Mouse (Mus musculus): ENCODE results near the gene Ccsap.
A peak's percentile ranks its signal among the peaks of the same experiment; 100 is the strongest.

DNA sequence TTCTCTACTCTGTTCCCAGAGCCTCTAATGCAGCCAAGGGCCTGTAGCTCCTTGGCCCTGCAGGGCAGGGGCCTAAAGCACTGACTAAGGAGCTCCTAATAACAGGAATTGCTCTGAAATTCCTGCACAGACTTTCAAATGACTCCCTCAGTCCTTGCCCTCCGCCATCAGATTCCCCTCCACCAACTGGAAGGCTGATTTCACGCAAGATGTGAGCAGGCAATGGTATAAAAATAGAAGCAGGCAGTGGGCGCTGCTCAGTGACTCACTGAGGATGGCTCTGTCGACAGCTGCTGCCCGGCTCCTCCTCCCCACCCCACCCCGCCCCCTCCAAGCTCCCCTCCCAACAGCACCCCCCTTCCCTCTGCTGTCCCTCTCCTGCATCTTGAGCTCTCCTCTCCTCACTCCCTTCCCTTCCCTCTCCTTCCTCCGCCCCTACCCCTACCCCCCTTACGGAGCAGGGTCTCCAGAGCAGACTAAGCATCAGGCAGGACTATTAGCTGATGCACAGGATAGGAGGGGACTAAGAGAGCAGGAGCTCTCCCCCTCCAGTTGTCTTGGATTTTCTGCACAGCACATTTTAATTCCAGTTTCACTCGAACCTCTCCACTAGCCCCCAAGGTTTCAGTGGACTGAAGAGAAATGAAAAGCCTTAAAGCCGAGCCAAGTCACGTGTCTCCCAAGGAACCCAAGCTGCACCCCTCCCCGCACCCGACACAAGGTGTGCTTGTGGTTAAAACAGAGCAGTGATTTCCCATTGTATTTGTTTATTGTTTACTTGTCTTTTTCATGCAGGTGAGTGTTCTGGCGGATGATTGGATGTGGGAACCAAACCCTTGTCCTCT is 24.9 kb upstream of the Ccsap start:
- TF ChIP-seq POLR2A (IDR thresholded peaks at IDR 0.05; ENCODE audit: extremely low read depth, insufficient read depth, low read length), result peak; percentile 83
- TF ChIP-seq CTCF (IDR thresholded peaks at IDR 0.05; ENCODE audit: extremely low read depth, insufficient read depth, low read length), result no peak
